Mouse (Mus musculus) forebrain, embryonic 16.5 days (tissue): ENCODE results near the gene Wdr35. TPM values are rescaled to one million over a fixed set of nuclear protein-coding genes. Genes with fewer than 3 reads are reported as not detected.
A peak's percentile ranks its signal among the peaks of the same experiment; 100 is the strongest.

Source experiments
- ATAC-seq: fragments of 200-750 bp; cut with Nextera tagmentation; 2 replicates; pipeline ENCODE4 v1.8.0; 2017; ENCODE audit warnings: mild to moderate bottlenecking, moderate library complexity
- H3K27ac ChIP-seq: fragments of 300-500 bp; sonication (generic); 2 replicates; pipeline ENCODE4 v1.5.1; 2014; ENCODE audit warnings: low read length, control low read depth
- H3K27me3 ChIP-seq: fragments of 300-500 bp; sonication (generic); replicated peaks from 2 replicates; pipeline ENCODE4 v1.6.1; 2014; ENCODE audit warnings: low read length; ENCODE audit not compliant: control insufficient read depth, insufficient read depth
- H3K36me3 ChIP-seq: fragments of 300-500 bp; sonication (generic); 2 replicates; pipeline ENCODE4 v1.6.1; 2014; ENCODE audit not compliant: control insufficient read depth, insufficient read depth
- H3K4me1 ChIP-seq: fragments of 300-500 bp; sonication (generic); replicated peaks from 2 replicates; pipeline ENCODE4 v1.6.1; 2014; ENCODE audit warnings: low read length; ENCODE audit not compliant: control insufficient read depth, insufficient read depth
- H3K4me2 ChIP-seq: fragments of 300-500 bp; sonication (generic); 2 replicates; pipeline ENCODE4 v1.6.1; 2014; ENCODE audit warnings: mild to moderate bottlenecking, low read length, control low read depth
- H3K4me3 ChIP-seq: fragments of 300-500 bp; sonication (generic); replicated peaks from 2 replicates; pipeline ENCODE4 v1.5.1; 2014; ENCODE audit warnings: mild to moderate bottlenecking, low read length, control low read depth
- H3K9ac ChIP-seq: fragments of 300-500 bp; sonication (generic); replicated peaks from 2 replicates; pipeline ENCODE4 v1.6.1; 2014; ENCODE audit warnings: low read depth, low read length, control low read depth
- H3K9me3 ChIP-seq: fragments of 300-500 bp; sonication (generic); 2 replicates; pipeline ENCODE4 v1.6.1; 2016; ENCODE audit warnings: low read length; ENCODE audit not compliant: control insufficient read depth
- WGBS: fragments of 180-500 bp; shearing (Covaris S2); extraction: QIAGEN DNeasy Blood & Tissue Kit; methylation state at CpG from one replicate; pipeline ENCODE4 v1.1.7; 2014; 5-methylcytosine and 5-hydroxymethylcytosine counted together
- polyA plus RNA-seq: library from polyadenylated mRNA; unstranded; fragments of >200 nt; fragmentation: Nextera tagmentation; extraction: Ambion mirVana; gene quantifications from 2 replicates; pipeline ENCODE4 v1.2.1, GENCODE M21; 2015

Gene Wdr35
- polyA plus RNA-seq, 1 experiment from 2014 or later, result 25.5 TPM

DNA sequence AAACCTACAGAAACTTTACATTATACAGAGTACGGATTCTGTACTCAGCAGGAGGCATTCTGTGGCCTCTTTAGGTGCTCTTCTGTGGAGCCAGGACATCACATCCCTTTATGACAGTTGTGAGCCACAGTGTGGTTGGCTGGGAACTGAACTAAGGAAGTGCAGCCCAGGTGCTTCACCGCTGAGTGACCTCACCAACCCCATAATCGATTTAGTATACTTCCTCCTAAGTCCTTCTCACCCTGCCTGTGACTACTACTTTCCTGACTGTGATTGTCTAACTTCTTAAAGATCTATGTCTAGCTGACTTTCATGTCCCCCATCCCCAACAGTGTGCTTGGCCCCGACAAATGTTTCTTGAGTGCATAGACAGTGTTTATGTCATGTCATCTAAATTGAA, 24.6 kb downstream of the Wdr35 start:
- WGBS, result 96% methylated on average over 4 of the region's 4 CpGs
- Histone ChIP-seq H3K4me1 (no peaks in the 10 kb centered on the region), H3K27ac (no peak overlapping the region), H3K36me3 (peaks cover 5% of the 10 kb centered on the region), H3K27me3 (no peaks in the 10 kb centered on the region), H3K4me3 (no peak overlapping the region), H3K9ac (no peak overlapping the region), H3K4me2 (no peak overlapping the region), H3K9me3 (no peaks in the 10 kb centered on the region)
- no peak for ATAC-seq

GRCm38 (mm10) chr12:9002038-9002648, 28.5 kb downstream of the Wdr35 start:
- Histone ChIP-seq H3K4me3 (no peak overlapping the region), H3K9me3 (no peaks in the 10 kb centered on the region), H3K4me1 (no peaks in the 10 kb centered on the region), H3K4me2 (no peak overlapping the region), H3K27me3 (no peaks in the 10 kb centered on the region), H3K9ac (no peak overlapping the region), H3K36me3 (peaks cover 5% of the 10 kb centered on the region), H3K27ac (no peak overlapping the region)
- 7% methylated on average over 5 of the region's 5 CpGs for WGBS
- ATAC-seq, result peak; percentile 83

GRCm38 (mm10) chr12:9007146-9007545, 33.5 kb downstream of the Wdr35 start:
- no peaks in the 10 kb centered on the region for H3K27me3 ChIP-seq
- no peak for ATAC-seq
- no peak overlapping the region for H3K4me3 ChIP-seq
- H3K27ac ChIP-seq, result no peak overlapping the region
- H3K4me2 ChIP-seq, result no peak overlapping the region
- H3K36me3 ChIP-seq, result no peaks in the 10 kb centered on the region
- H3K4me1 ChIP-seq, result no peaks in the 10 kb centered on the region
- no peak overlapping the region for H3K9ac ChIP-seq
- no peaks in the 10 kb centered on the region for H3K9me3 ChIP-seq
- WGBS, result 71% methylated on average over 4 of the region's 4 CpGs

DNA sequence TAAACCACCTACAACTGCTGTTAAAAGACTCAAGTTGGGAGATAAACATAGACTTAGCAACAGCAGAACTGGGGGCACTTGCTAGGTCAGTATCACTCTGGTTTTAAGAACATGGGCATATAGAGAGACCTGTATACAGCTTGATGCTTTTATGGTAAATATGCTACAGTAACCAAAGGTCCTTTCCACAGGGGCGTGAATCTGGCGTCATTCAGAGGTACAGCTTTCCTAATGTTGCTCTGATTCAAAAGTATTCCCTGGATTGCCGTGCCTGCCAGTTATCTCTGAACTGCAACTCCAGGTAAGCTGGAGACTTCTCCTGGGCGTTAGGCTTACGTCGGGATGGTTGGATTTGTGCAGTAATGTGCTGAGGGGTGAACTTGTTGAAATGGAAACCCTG, 34.1 kb downstream of the Wdr35 start:
- H3K4me3 ChIP-seq, result no peak overlapping the region
- no peaks in the 10 kb centered on the region for H3K36me3 ChIP-seq
- H3K9me3 ChIP-seq, result no peaks in the 10 kb centered on the region
- no peaks in the 10 kb centered on the region for H3K27me3 ChIP-seq
- H3K4me1 ChIP-seq, result no peaks in the 10 kb centered on the region
- H3K27ac ChIP-seq, result no peak overlapping the region
- H3K4me2 ChIP-seq, result no peak overlapping the region
- no peak overlapping the region for H3K9ac ChIP-seq
- 94% methylated on average over 6 of the region's 6 CpGs for WGBS
- no peak for ATAC-seq

DNA sequence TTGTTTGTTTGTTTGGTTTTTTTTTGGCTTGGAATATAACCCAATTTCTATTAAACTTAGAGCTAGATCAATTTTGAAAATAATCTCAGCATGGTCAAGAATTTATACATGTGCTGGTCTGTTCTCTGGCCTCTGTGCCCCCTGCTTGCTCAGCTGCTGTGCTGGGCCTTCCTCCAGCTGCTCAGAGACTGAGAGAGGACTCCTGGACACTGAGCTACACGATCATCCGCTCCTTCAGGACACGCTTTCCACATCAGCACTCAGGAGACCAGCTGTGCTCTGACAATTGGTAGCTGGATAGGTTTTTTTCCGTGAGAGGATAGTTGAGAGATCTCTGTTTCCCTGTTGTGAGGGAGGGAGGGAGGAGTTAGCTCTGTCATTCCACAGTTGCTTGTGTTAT, 36.6 kb downstream of the Wdr35 start:
- no peak for ATAC-seq
- Histone ChIP-seq H3K4me3 (no peak overlapping the region), H3K9me3 (no peaks in the 10 kb centered on the region), H3K27me3 (no peaks in the 10 kb centered on the region), H3K36me3 (peaks cover 2% of the 10 kb centered on the region; the same call in 1 of the 2 replicates), H3K27ac (no peak overlapping the region), H3K4me1 (no peaks in the 10 kb centered on the region), H3K9ac (no peak overlapping the region), H3K4me2 (no peak overlapping the region)
- WGBS, result 80% methylated on average over 4 of the region's 4 CpGs

DNA sequence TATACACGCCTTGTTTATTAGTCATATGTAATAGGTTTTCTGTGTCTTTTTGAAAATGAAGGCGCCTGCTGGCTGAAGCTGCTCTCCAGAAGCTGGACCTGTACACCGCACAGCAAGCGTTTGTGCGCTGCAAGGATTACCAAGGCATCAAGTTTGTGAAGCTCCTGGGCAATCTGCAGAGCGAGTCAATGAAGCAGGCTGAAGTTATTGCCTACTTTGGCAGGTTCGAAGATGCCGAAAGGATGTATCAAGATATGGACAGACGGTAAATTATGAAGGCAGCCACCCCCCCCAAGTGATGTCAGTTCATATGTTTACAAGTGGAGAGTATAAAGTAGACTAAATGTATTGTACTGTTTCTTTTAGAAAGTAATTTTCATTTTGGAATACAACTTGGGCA, 42.7 kb downstream of the Wdr35 start:
- Histone ChIP-seq H3K4me3 (no peak overlapping the region), H3K9me3 (no peaks in the 10 kb centered on the region), H3K27ac (no peak overlapping the region), H3K4me2 (no peak overlapping the region), H3K9ac (no peak overlapping the region), H3K4me1 (no peaks in the 10 kb centered on the region), H3K36me3 (peaks cover 7% of the 10 kb centered on the region; the same call in 1 of the 2 replicates), H3K27me3 (no peaks in the 10 kb centered on the region)
- no peak for ATAC-seq
- WGBS, result 95% methylated on average over 9 of the region's 9 CpGs

- no peaks in the 10 kb centered on the region for H3K27me3 ChIP-seq
- H3K36me3 ChIP-seq, result peaks cover 7% of the 10 kb centered on the region; the same call in 1 of the 2 replicates
- no peaks in the 10 kb centered on the region for H3K9me3 ChIP-seq
- H3K9ac ChIP-seq, result no peak overlapping the region
- no peak for ATAC-seq
- H3K4me1 ChIP-seq, result no peaks in the 10 kb centered on the region
- no peak overlapping the region for H3K27ac ChIP-seq
- 94% methylated on average over 8 of the region's 8 CpGs for WGBS
- no peak overlapping the region for H3K4me3 ChIP-seq
- no peak overlapping the region for H3K4me2 ChIP-seq
These were observed 46.7 kb downstream of the Wdr35 start for GRCm38 (mm10) chr12:9020431-9020830.

DNA sequence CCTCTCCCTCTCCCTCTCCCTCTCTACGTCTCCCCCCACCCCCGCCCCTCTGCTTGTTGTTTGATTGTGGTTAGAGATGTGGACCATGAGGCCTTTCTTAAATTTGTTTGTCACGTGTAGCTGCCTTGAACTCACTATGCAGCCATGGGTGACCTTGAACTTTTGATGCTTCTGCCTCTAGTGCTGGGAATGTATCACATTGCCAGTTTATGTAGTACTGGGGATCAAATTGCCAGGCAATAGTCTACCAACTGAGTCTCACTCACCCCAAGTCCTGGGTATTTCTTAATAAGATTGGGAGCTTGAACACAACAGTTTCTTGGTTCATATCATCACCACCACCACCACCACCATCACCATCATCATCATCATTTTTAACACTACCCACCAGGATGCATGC, 47.3 kb downstream of the Wdr35 start:
- H3K9me3 ChIP-seq, result no peaks in the 10 kb centered on the region
- ATAC-seq, result no peak
- H3K36me3 ChIP-seq, result peaks cover 7% of the 10 kb centered on the region; the same call in 1 of the 2 replicates
- H3K9ac ChIP-seq, result no peak overlapping the region
- H3K27ac ChIP-seq, result no peak overlapping the region
- WGBS, result 76% methylated on average over 3 of the region's 3 CpGs
- H3K4me1 ChIP-seq, result no peaks in the 10 kb centered on the region
- no peaks in the 10 kb centered on the region for H3K27me3 ChIP-seq
- H3K4me2 ChIP-seq, result no peak overlapping the region
- H3K4me3 ChIP-seq, result no peak overlapping the region

GRCm38 (mm10) chr12:9023031-9023430, 49.3 kb downstream of the Wdr35 start:
- 56% methylated on average over 4 of the region's 4 CpGs for WGBS
- Histone ChIP-seq H3K27me3 (no peaks in the 10 kb centered on the region), H3K9ac (no peak overlapping the region), H3K4me1 (no peaks in the 10 kb centered on the region), H3K4me2 (no peak overlapping the region), H3K36me3 (0 out of 2 replicates have a peak, but pooled peaks cover 2% of the 10 kb centered on the region), H3K27ac (no peak overlapping the region), H3K9me3 (no peaks in the 10 kb centered on the region), H3K4me3 (no peak overlapping the region)
- ATAC-seq, result no peak

DNA sequence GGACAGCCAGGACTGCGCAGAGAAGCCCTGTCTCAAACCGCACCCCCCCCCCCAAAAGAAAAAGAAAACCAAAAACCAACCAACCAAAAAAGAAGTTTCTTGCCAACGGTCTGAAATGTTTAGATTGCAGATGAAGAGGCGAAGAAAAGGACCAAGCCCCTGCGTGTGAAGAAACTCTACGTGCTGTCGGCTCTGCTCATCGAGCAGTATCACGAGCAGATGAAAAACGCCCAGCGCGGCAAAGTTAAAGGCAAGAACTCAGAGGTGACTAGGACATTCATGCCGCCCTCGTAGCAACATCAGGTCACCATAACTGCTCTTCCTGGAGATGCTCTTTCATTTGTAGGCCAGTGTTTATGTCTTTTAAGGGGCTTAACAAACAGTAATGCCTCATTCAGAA, 50.4 kb downstream of the Wdr35 start:
- Histone ChIP-seq H3K4me2 (no peak overlapping the region), H3K9ac (no peak overlapping the region), H3K4me3 (no peak overlapping the region), H3K36me3 (0 out of 2 replicates have a peak, but pooled peaks cover 2% of the 10 kb centered on the region), H3K4me1 (no peaks in the 10 kb centered on the region), H3K27ac (no peak overlapping the region), H3K9me3 (no peaks in the 10 kb centered on the region), H3K27me3 (no peaks in the 10 kb centered on the region)
- WGBS, result 98% methylated on average over 14 of the region's 14 CpGs
- no peak for ATAC-seq
